Mouse (Mus musculus) intestine, postnatal 0 days (tissue): ENCODE measurements around the gene Trim56. TPM values are rescaled to one million over a fixed set of nuclear protein-coding genes. Genes with fewer than 3 reads are reported as not detected.
"Not testable (repeated sequence)": the region's sequence is repeated elsewhere in the genome, so short reads cannot be mapped to it uniquely, and the experiment has no call there.

ENCODE experiments used
- ATAC-seq: fragments of 200-750 bp; cut with Nextera tagmentation; 2 replicates; pipeline ENCODE4 v1.8.0; 2017; ENCODE audit warnings: mild to moderate bottlenecking, moderate TSS enrichment, moderate library complexity
- H3K27ac ChIP-seq: fragments of 300-500 bp; sonication (generic); 2 replicates; pipeline ENCODE4 v1.5.1; 2014; ENCODE audit warnings: mild to moderate bottlenecking, low read depth, low read length, moderate library complexity
- H3K27me3 ChIP-seq: fragments of 300-500 bp; sonication (generic); replicated peaks from 2 replicates; pipeline ENCODE4 v1.6.1; 2014; ENCODE audit warnings: low read length, mixed read lengths; ENCODE audit not compliant: control insufficient read depth, insufficient read depth
- H3K36me3 ChIP-seq: fragments of 300-500 bp; sonication (generic); 2 replicates; pipeline ENCODE4 v1.6.1; 2014; ENCODE audit warnings: mild to moderate bottlenecking, moderate library complexity; ENCODE audit not compliant: control insufficient read depth, insufficient read depth
- H3K4me1 ChIP-seq: fragments of 300-500 bp; sonication (generic); replicated peaks from 2 replicates; pipeline ENCODE4 v1.6.1; 2014; ENCODE audit warnings: antibody characterized with exemption, low read length, mixed read lengths; ENCODE audit not compliant: control insufficient read depth, insufficient read depth
- H3K4me2 ChIP-seq: fragments of 300-500 bp; sonication (generic); replicated peaks from 2 replicates; pipeline ENCODE4 v1.6.1; 2014; ENCODE audit warnings: low read depth, mild to moderate bottlenecking, moderate library complexity
- H3K4me3 ChIP-seq: fragments of 300-500 bp; sonication (generic); 2 replicates; pipeline ENCODE4 v1.5.1; 2014; ENCODE audit warnings: low read depth, low read length
- H3K9ac ChIP-seq: fragments of 300-500 bp; sonication (generic); 2 replicates; pipeline ENCODE4 v1.6.1; 2014; ENCODE audit warnings: mild to moderate bottlenecking, low read depth, low read length
- H3K9me3 ChIP-seq: fragments of 300-500 bp; sonication (generic); 2 replicates; pipeline ENCODE4 v1.6.1; 2016; ENCODE audit warnings: mixed run types; ENCODE audit not compliant: control insufficient read depth
- CTCF ChIP-seq: sonication (generic); IDR thresholded peaks from 2 replicates; pipeline ENCODE4 v1.5.1; 2016; ENCODE audit warnings: low read depth, mild to moderate bottlenecking, control low read depth, antibody characterized with exemption, moderate library complexity
- WGBS: fragments of 180-500 bp; shearing (Covaris S2); extraction: QIAGEN DNeasy Blood & Tissue Kit; methylation state at CpG from one replicate; pipeline ENCODE4 v1.1.7; 2014; 5-methylcytosine and 5-hydroxymethylcytosine counted together
- polyA plus RNA-seq: library from polyadenylated mRNA; unstranded; fragments of >200 nt; fragmentation: Nextera tagmentation; extraction: Ambion mirVana; gene quantifications from 2 replicates; pipeline ENCODE4 v1.2.1, GENCODE M21; 2015

The Trim56 gene
- polyA plus RNA-seq, 1 experiment from 2014 or later = 7.7 TPM

- Histone ChIP-seq H3K4me1 (peaks cover 4% of the 10 kb centered on the region; the same call in 1 of the 2 replicates), H3K4me2 (no peak overlapping the region), H3K4me3 (no peak overlapping the region), H3K9ac (no peak overlapping the region), H3K36me3 (no peaks in the 10 kb centered on the region), H3K9me3 (no peaks in the 10 kb centered on the region), H3K27me3 (no peaks in the 10 kb centered on the region), H3K27ac (no peak overlapping the region)
- no peak for ATAC-seq
- TF ChIP-seq CTCF = no peak
- 69% methylated on average over 4 of the region's 4 CpGs for WGBS
Measured at GRCm38 (mm10) chr5:137121280-137121679, 5.3 kb upstream of the Trim56 start.

DNA sequence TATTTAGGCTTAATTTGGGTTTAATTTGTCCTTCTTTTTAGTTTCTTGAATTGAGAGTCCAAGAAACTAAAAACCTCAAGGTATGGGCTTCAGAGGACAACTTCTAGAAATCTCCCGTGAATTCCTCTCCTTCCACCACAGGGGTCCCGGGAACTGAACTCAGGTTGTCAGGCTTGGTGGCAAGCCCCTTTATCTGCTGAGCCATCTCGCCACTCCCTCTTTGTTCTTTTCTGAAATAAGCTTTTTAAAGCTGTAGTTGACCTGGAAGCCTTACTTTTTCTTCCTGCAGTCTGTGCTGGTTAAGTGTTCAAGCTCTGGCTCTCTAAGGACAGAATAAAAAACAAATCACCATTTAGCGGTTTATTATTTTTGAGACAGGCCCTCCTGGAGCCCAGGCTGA, 2.9 kb upstream of the Trim56 start:
- Histone ChIP-seq H3K9ac (no peak overlapping the region), H3K27ac (no peak overlapping the region), H3K27me3 (no peaks in the 10 kb centered on the region), H3K4me2 (no peak overlapping the region), H3K4me1 (peaks cover 8% of the 10 kb centered on the region), H3K36me3 (peaks cover 9% of the 10 kb centered on the region; the same call in 1 of the 2 replicates), H3K9me3 (no peaks in the 10 kb centered on the region), H3K4me3 (no peak overlapping the region)
- 85% methylated on average over 4 of the region's 4 CpGs for WGBS
- no peak for ATAC-seq
- TF ChIP-seq CTCF = no peak

DNA sequence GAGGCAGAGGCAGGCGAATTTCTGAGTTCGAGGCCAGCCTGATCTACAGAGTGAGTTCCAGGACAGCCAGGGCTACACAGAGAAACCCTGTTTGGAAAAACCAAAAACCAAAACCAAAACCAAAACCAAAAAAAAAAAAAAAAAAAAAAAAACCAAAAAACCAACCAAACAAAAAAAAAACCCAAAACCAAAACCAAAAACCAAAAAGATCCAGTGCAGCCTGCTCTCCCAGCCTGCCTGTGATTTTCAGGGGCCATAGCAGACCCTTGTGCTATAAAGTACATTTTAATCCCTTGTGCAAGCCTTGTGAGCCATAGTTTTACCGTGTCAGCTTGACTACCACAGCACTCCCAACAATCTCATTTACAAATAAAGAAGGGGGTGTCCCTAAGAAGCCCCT, 2.0 kb upstream of the Trim56 start:
- not testable (repeated sequence) for H3K4me3 ChIP-seq, H3K9ac ChIP-seq, H3K27me3 ChIP-seq, H3K27ac ChIP-seq, H3K4me1 ChIP-seq, H3K4me2 ChIP-seq, H3K9me3 ChIP-seq, ATAC-seq
- H3K36me3 ChIP-seq = peaks cover 18% of the 10 kb centered on the region
- 89% methylated on average over 3 of the region's 3 CpGs for WGBS

DNA sequence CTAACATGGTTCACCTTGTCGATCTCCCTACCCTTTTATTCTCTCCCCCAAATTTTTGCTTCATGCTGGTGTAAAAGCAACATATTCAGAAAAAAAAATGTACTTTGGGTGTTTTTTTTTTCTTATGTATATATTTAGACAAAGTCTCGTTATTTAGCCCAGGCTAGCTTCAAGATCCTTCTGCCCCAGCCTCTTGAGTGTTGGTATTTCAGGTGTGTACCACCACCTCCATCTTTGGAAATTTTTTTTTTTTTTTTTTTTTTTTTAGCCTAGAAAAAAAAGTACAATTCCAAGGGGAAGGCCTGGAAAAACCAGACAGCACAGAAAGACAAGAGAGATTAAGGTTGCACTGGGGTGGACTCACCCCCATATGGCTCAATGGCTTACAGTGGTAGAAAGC, 978 bp upstream of the Trim56 start:
- ATAC-seq = no peak
- H3K27ac ChIP-seq = no peak overlapping the region
- no peak overlapping the region for H3K4me2 ChIP-seq
- WGBS = 82% methylated on average over 2 of the region's 2 CpGs
- H3K9me3 ChIP-seq = no peaks in the 10 kb centered on the region
- H3K4me3 ChIP-seq = no peak overlapping the region
- no peaks in the 10 kb centered on the region for H3K27me3 ChIP-seq
- no peak for TF ChIP-seq CTCF
- peaks cover 26% of the 10 kb centered on the region for H3K36me3 ChIP-seq
- no peak overlapping the region for H3K9ac ChIP-seq
- peaks cover 4% of the 10 kb centered on the region for H3K4me1 ChIP-seq

DNA sequence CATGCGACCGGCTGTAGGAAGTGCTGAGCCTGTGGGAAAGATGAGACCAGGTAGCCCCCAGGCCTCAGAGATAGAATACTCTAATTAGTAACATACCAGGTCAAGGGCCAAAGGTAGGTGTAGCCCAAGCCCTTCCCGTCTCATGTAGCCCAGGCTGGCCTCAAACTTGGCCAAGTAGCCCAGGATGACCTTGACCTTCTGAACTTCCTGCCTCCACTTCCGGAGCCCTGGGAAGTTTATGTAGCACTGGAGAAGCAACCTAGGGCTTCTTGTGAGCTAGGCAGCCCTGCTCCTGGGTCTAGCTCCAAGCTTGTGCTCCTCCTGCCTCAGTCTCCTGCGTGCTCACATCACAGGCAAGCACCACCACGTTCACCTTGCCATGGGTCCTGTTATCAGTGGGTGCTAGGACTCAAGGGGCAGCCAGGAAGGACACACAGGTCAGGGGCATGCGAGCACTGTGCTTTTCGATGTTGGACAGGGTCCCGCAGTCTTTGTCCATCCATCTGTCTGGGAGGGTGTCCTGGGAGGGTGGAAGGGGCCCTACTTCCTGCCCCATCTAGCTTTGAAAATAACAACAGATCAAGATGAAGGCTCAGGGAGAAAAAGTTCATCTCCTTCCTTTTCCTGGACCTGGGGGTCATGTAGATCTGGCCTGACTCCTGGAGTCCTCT, 983 bp downstream of the Trim56 start:
- H3K27ac ChIP-seq = no peak overlapping the region
- H3K4me2 ChIP-seq = peak overlapping the region; percentile 80
- no peaks in the 10 kb centered on the region for H3K27me3 ChIP-seq
- peaks cover 4% of the 10 kb centered on the region for H3K4me1 ChIP-seq
- no peaks in the 10 kb centered on the region for H3K9me3 ChIP-seq
- peaks cover 37% of the 10 kb centered on the region for H3K36me3 ChIP-seq
- peak overlapping the region; percentile 70 for H3K9ac ChIP-seq
- peak overlapping the region; percentile 77 for H3K4me3 ChIP-seq
- 66% methylated on average over 9 of the region's 9 CpGs for WGBS
- ATAC-seq = no peak
- no peak for TF ChIP-seq CTCF

GRCm38 (mm10) chr5:137111542-137112408, 4.2 kb downstream of the Trim56 start:
- no peak for ATAC-seq
- Histone ChIP-seq H3K4me1 (peaks cover 4% of the 10 kb centered on the region), H3K4me2 (no peak overlapping the region), H3K9ac (no peak overlapping the region), H3K36me3 (peaks cover 37% of the 10 kb centered on the region), H3K27me3 (no peaks in the 10 kb centered on the region), H3K4me3 (no peak overlapping the region), H3K9me3 (no peaks in the 10 kb centered on the region), H3K27ac (no peak overlapping the region)
- 94% methylated on average over 3 of the region's 5 CpGs for WGBS
- TF ChIP-seq CTCF = no peak
